Mouse (Mus musculus): ENCODE results near the gene Pank1.

The Pank1 gene

DNA sequence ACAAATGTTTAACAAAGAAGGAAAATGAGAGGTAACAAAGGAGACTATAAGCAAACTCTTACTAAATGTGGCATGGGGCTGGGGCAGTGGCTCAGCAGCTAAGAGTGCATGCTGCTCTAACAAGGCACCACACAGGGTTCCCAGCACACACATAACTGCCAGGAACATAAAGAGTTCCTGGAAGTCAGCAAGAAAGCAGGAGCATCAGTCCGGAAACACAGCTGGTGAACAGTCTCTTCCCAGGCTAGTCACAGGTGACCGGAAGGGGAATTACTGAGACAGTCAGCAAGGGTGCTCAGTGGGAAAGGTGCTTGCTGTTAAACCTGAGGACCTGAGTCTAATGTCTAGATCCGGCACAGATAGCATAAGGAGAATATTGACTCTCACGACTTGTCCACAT, 63.9 kb downstream of the Pank1 start:
- no peak for DNase-seq

DNA sequence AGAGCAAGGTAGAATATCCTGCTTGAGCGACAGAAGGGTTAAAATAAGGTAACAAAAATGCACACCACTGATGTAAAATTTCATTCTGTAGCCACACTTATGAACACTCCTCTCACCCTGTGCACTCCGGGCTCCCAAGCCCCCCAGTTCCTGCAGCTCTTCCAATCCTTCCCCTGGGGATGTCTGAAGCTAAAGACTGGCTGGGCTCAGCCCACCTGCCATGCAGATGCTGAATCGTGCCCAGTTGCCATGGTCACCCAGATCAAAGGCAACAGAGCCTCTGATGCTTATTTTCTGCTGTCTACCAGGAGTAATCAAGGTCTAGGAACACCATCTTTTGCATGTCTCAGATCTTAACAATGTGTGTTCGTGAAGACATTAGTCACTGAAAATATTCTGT, 64.6 kb downstream of the Pank1 start:
- DNase-seq = no peak

DNA sequence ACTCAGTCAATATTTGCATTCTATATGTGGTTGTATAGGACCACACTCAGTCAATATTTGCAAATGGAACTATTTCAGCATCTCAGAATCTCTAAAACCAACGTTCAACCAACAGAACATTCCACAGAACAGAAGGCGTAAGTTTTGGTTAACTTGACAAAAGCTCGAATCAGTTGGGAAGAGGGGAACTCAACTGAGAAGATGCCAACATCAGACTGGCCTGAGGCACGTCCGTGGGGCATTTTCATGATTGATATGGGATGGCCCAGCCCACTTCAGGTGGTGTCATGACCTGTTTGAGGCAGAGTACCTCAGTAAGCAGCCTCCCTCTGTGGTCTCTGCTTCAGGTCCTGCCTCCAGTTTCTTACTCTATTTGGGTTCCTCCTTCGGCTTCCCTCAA, 65.3 kb downstream of the Pank1 start:
- DNase-seq = no peak

DNA sequence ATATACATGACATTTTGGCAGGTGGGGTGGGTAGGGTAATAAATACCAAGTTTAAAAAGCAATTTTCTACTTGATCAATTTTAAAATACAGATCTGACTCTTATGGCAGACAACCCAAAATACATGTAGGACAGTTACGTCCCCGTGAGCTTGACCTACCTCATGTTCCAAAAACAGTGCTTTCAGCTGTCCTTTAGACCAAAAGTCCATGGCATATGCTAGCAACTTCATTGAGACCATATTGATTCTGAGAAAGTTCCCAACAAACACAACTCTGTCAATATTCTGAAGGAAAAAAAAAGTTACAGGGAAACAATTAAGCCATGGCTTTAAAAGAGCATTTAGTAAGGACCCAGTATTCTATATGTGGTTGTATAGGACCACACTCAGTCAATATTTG, 65.7 kb downstream of the Pank1 start:
- DNase-seq = no peak

DNA sequence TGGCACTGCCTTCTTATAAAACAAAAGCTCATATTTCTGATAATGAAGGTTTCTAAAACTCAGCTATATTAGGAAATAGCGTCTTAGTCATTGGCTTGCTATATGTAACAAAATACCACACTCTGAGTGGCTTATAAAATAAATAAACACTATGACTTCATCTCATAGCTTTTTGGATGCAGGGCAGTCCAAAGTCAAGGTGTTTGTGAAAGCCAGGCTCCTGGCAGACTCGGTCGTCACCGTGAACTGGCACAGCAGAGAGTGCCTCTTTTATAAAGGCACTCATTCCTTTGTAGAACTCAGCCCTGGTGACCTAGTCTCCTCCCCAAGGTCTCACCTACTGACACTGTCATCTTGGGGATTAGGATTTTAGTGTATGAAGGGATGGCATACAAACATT, 66.5 kb downstream of the Pank1 start:
- DNase-seq = no peak

DNA sequence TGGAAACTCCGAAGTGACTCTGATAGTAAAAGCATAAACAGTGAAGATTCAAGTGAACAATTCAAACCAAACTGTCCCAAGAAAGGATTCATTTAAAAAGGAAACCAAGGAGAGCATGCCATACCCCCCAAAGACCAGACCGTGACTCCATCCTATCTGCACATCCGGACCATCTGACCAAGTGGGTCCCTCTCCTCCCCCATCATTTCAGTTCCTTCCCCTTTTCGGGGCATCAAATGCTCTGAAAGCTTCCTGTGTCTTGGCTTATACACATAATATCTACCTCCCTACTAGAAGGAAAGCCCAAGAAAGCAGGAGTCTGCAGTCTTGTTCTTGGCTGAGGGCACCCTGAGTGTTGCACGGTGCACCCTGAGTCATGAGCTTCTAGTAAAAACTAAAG, 72.1 kb downstream of the Pank1 start:
- no peak for DNase-seq

DNA sequence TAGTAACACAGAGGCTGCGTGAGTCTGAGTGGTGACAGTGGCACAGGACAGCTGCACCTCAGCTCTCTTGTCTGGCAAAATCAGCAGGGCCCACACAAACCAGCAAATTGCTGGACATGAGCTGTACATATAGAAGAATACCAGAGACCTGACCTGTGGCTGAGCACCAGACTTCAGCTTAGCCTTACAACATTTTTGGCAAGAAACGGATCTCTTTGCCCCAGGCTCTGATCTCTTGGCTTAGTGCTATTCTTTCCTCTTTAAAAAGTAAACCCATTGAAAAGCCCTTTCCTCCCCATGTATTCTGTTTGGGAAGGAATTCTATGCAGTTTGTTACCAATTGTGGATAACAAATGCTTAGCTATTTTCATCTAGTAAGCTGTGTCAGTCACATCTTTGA, 74.2 kb downstream of the Pank1 start:
- no peak for DNase-seq

DNA sequence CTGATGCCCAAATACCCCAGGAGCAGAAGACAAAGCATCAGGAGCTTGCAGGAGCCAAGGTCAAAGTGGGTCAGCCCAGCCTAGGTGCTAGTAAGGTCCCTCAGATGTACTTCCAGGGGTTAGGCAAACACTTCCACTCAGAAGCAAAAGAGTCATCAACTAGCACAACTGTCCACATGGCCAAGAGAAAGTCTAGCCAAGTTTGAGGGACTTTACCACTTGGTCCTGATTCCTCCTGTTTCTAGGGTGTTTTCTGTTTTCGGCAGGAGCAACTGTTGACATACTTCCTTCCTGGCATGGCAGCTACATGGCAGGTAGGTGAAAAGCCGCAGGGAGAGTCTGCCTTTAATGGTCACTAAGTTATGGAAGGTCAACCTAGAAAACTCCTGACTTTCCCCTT, 74.7 kb downstream of the Pank1 start:
- no peak for DNase-seq

DNA sequence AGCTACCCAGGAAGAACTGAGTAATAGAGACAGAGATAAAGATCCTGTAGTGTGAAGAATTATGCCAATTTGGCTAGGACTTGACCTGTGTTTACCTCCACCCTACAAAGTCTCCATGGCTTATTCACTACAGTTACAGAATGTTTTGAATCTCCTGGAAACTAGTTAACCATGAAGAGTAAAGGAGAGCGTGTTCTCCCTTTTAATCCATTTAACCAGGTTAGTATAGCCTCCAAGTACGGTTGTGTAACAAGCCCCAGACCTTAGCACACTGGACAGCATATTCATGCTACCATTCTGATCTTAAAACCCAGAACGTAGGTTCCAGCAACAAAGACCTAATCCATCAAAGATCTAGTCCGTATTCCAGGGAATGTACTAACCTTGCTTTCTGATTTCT, 75.9 kb downstream of the Pank1 start:
- no peak for DNase-seq

DNA sequence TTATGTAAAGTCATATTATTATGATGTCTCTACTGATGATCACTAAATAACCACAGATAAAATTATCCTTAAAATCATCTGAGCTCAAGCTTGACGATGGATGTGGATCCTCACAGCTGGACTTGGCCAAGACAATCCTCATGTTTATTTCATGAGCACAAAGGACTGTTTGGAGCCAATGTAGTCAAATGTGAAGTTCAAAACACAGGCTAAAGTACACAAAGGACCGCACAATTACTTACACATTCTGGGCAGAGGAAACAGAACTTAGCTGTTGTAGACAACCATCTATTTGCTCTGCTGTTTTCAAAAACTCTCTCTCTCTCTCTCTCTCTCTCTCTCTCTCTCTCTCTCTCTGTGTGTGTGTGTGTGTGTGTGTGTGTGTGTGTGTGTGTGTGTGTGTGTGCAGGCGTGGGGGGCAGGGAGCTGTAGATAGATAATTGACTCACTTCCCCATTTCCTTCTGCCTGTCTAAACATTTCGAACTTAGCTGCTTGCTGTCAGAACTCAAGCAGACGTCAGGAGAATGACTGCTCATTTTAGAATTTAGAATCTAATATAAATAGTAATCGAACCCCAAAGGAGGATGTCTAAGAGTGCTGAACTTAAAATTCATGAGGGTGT, 79.5 kb downstream of the Pank1 start:
- no peak for DNase-seq

DNA sequence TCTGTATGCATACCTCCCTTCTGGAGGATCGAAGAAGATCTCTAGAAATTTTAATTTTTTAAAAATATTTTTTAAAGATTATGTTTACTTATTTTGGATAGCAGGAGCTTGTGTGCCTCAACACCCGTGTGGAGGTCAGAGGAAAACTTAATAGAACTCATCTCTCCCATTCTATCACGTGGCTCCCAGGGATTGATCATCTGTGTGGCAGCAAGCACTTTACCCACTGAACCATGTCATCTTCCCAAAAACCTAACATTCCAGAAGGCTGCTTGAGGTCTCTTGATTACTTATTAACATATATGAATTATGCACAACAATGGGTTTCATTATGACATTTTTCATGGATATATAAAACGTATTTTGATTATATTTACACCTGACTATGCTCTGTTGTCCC, 82.9 kb downstream of the Pank1 start:
- DNase-seq = no peak

DNA sequence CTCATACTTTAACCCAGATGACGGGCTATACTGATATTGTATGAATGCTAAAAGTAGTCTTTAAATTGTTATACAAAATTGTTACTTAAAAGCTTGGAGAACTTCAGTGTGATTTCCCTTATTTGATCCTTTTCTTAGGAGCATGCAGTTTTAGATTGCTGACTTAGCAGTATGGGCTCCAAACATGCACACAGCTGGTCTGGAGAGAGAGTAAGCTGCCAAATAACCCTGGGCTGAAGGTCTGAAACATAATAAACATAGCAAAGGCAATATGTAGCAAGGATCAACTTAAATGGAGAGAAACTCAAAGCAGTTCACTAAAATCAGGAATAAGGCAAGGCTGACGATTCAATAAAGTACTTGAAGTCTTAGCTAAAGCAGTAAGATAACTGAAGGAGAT, 96.8 kb downstream of the Pank1 start:
- DNase-seq = no peak

DNA sequence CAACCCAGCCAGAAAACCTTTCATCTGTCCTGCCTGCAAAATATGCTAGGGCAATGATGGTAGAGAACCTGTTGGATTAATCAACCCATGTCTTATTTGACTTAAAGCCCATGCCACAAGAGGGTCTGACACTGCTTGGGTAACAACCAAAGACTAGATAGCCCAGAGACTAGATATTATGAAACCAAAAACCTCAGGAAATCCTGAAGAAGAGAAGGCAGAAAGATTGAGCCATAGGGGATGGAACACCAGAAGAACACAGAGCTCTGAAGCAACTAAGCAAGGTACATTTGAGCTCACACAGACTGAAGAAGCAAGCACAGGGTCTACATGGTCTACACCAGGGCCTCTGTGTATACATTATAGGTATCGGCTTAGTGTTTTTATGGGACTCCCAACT, 100.3 kb downstream of the Pank1 start:
- DNase-seq = no peak

DNA sequence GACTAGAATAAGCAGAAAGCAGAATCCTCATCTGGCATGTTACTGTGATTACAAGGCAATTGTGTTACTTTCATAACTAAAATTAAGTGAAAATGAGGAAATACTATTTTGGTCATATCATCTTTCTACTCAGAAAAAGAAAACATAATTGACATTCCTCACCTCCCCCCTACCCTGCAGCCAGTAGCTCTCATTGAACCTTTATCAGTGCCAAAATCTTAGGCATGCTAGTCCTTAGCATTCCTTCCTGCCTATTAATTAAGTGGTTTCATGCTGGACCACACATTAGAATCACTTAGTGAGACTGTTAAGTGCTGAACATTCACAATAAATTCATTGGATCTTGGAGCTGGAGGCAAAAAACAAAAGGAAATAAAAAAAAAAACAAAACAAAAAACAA, 101.2 kb downstream of the Pank1 start:
- DNase-seq = no peak

DNA sequence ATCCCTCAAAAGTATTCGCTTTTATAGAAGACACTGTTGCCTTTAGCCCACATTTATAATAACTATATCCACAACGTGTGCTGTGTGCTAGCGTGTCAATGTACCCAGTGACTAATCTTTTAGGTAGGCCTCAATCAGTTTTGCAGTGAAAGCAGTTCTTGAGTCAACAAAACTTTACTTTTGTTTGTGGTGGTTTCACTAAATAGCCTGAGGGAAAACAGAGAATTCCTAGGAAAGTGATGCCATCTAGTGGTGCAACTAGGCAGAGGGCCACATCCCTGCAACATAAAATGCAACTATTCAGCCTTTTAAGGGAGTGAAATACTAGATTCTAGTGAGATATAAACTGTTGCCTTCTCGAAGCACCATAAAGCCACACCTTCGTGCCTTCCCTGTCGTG, 106.5 kb downstream of the Pank1 start:
- peak; percentile 64 for DNase-seq

DNA sequence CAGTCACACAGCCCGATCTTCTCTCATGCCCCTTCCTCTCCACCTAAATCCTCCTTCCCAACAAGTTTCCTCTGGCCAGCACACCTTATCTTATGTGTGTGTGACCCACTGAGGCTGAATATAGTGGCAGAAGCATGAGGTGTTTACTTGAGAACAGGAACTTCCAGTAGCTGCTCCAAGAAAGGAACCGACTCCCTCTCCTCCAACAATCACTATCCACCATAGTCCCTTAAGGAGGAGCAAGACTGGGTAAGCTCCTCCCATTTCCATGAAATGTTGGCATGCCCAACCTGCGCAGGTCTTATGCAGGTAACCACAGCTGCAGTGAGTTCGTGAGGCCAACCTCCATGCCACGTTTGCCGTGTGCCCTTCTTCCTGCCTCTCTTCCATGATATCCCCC, 108.5 kb downstream of the Pank1 start:
- DNase-seq = no peak

DNA sequence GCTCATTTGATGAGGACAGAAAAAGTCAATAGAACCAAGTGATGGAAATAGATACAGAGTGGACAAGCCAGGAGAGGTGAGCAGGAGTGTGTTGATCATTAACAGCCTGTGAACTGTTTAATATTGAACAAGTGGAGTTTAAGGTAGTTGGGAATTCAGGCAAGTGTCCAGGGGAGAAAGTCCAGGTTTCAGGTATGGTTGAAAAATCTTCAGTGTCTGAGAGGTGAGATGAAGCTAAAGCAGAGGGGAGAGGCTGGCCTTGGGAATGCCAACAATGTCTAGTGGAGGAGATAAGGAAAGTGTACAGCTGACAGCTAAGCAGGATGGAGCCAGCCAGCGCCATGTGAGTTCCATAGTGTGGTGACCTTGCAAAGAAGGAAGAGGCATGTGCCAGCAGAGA, 120.5 kb downstream of the Pank1 start:
- DNase-seq = no peak
